ENCODE assay signal across 13 mouse cellular contexts in the genomic region with DNA sequence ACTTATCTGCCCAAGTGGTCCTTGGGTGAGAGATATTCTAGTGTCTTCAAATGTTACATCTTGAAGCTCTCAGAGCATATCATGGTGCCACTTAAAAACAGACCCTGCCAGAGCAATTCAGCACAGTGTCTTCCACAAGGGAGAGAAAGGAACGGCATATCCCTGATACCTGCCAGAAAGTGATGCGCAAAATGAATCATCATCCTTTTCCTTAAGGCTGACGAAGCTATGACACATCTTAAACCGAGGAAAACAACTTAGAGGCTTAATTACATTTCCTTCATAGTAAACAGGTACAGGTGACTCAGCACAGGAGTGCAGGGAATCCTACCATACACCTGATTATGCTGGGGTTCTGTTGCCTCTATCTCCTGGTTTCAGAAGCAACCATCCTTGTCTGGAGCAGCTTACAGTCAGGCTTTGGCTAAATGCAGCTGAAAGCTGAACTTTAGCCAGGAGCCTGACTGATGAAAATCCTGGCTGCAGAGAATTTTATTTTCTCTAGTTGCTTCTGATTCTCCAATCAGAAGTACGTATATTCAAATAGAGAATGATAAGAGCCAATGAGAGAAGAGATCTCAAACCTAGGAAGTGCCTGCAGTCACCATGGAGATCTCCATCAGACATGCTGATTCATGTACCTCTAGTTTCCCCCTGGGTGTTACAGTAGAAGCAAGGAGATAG.
A peak's percentile ranks its signal among the peaks of the same experiment; 100 is the strongest.
DNase-seq lines count a peak whose midpoint lies in the region; TF ChIP-seq lines count a peak whose summit lies in the region.
"Had no signal": no experiment of that assay in that cellular context is flagged by ENCODE, and none has a peak within 500 bp of the region (broad histone marks: within the 10 kb centered on the region; RNA-seq: fewer than 3 reads in every experiment).

No protein-coding gene starts in this region.

- peak; percentile 45 for DNase-seq in left cerebral cortex, adult 11 months (ENCODE audit: low spot score)
- DNase-seq in left cerebral cortex, postnatal 10 days (ENCODE audit: extremely low spot score in 1 of 2, low spot score in 2 of 2) = no peak
- DNase-seq in ES-CJ7 (ENCODE audit: low read depth, low spot score) = peak; percentile 5
- peak; percentile 80 for DNase-seq in brain, adult 2 months (ENCODE audit: low read depth, low spot score)
- peak in 1 of 2 experiments; percentile 16 for DNase-seq in left cerebral cortex, adult 2 months (ENCODE audit: extremely low spot score in 1 of 2, low spot score in 2 of 2)
- DNase-seq in adrenal gland, postnatal 25 days = no peak
- no peak for DNase-seq in cerebellum, adult 11 months
- DNase-seq: cerebellum, adult 18-20 months; gastrocnemius, postnatal 25 days; kidney, adult 9 months had no signal

- no peak for TF ChIP-seq CTCF in left cerebral cortex, adult 2 months (IDR thresholded peaks at IDR 0.05)

- H3K4me3 ChIP-seq in left cerebral cortex, adult 2 months = peak overlapping the region; percentile 16; the same call in 1 of the 2 replicates
- H3K4me3 ChIP-seq: embryonic facial prominence, embryonic 15.5 days; midbrain, embryonic 12.5 days; stomach, embryonic 15.5 days had no signal

- intact Hi-C loops in left cerebral cortex, postnatal 10 days (cut with DNase I) = no loop called here
- intact Hi-C loops in left cerebral cortex, adult 2 months (cut with DNase I) = no loop called here

- peak overlapping the region; percentile 87 for H3K27ac ChIP-seq in left cerebral cortex, adult 2 months
- H3K27ac ChIP-seq: embryonic facial prominence, embryonic 15.5 days; midbrain, embryonic 12.5 days; stomach, embryonic 15.5 days had no signal

Comparison
In these comparisons a context has a peak if more than half of its experiments do, and no peak if none do; other contexts are left out.
1. DNase-seq: peak in left cerebral cortex, adult 11 months (single experiment), ES-CJ7 (single experiment) and brain, adult 2 months (single experiment); none in left cerebral cortex, postnatal 10 days (0 of 2), adrenal gland, postnatal 25 days (single experiment) and cerebellum, adult 11 months (single experiment).